Mouse (Mus musculus) limb, embryonic 10.5 days (tissue): ENCODE data around the gene Pde10a. TPM values are rescaled to one million over a fixed set of nuclear protein-coding genes. Genes with fewer than 3 reads are reported as not detected.

ENCODE experiments used
- DNase-seq: peaks from one replicate; pipeline ENCODE4 v3.0.0-alpha.2; 2017; ENCODE audit warnings: low spot score
- H3K27ac ChIP-seq: fragments of 300-500 bp; sonication (generic); 2 replicates; pipeline ENCODE4 v1.5.1; 2016; ENCODE audit warnings: mild to moderate bottlenecking
- H3K27me3 ChIP-seq: fragments of 300-500 bp; sonication (generic); 2 replicates; pipeline ENCODE4 v1.6.1; 2016; ENCODE audit warnings: low read depth, mild to moderate bottlenecking; ENCODE audit not compliant: poor library complexity, severe bottlenecking
- H3K36me3 ChIP-seq: fragments of 300-500 bp; sonication (generic); 2 replicates; pipeline ENCODE4 v1.6.1; 2016; ENCODE audit warnings: mild to moderate bottlenecking, moderate library complexity
- H3K4me1 ChIP-seq: fragments of 300-500 bp; sonication (generic); 2 replicates; pipeline ENCODE4 v1.6.1; 2016
- H3K4me3 ChIP-seq: fragments of 300-500 bp; sonication (generic); 2 replicates; pipeline ENCODE4 v1.5.1; 2016; ENCODE audit warnings: mild to moderate bottlenecking, moderate library complexity
- H3K9me3 ChIP-seq: fragments of 300-500 bp; sonication (generic); replicated peaks from 2 replicates; pipeline ENCODE4 v1.6.1; 2016; ENCODE audit warnings: mild to moderate bottlenecking
- WGBS: fragments of 180-500 bp; shearing (Covaris S2); methylation state at CpG from one replicate; pipeline ENCODE4 v1.1.7; 2016; 5-methylcytosine and 5-hydroxymethylcytosine counted together
- polyA plus RNA-seq: library from polyadenylated mRNA; unstranded; fragments of >200 nt; fragmentation: Nextera tagmentation; extraction: Ambion mirVana; gene quantifications from 2 replicates; pipeline ENCODE4 v1.2.1, GENCODE M21; 2016

The Pde10a gene
- polyA plus RNA-seq, 1 experiment from 2014 or later = 1.6 TPM

DNA sequence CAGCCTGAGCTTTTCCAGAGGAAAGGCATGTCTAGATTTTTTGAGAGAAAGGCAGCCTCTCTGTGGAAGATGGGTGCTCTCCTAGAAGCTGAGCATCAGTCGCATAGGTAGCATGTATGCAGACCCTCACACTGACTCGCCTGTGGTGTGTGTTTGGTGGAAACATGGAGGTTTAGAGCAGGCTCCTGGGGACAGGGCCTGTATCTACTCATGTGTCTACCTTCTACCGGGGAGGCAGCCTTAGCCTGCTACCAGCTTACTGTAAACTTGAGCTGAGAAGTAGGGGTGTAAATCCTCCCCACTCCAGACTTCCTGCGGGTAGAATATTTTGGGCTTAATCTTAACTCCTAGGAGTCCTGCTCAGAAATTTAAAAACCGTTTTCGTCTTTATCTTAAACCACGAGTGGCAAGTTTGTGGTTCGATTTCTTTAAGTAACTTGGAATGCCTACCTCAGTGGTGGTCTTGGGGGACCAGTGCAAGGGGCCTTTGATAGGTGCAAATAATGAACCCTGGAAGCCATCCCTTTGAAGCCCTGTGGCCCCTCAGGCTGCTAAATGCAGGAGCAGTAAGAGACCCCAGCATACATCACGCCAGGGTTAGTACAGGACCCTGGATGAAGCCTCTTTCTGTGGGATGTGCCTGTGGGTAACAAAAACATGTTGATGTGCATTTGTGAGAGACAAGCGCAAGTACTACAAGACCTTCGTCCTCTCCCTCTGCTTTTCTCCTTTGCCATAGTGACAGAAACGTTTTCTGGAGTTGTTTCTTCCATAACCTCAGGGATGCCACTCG is 367.2 kb downstream of the Pde10a start:
- Histone ChIP-seq H3K27ac (no peak overlapping the region), H3K9me3 (no peaks in the 10 kb centered on the region), H3K4me3 (no peak overlapping the region), H3K27me3 (no peaks in the 10 kb centered on the region), H3K4me1 (peaks cover 10% of the 10 kb centered on the region; the same call in 1 of the 2 replicates), H3K36me3 (no peaks in the 10 kb centered on the region)
- WGBS = 84% methylated on average over 13 of the region's 13 CpGs
- no peak for DNase-seq

DNA sequence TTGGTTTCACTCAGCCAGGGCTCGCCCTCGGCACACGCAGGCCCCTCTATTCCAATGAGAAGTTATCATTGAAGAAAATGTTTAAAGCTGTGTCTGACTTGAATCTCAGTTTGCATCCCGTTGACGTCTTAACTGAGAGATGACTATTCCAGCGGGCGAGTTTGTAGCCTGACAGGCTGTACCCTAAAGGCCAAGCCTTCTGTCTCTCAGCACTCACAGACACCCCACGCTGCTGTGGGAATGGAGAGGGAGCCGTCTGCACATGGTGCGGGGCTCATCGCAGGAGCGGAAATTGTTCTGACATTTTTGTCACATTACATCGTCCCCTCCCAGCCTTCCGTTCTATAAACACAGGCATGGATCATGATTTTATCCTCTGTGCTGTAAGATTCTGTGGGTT is 370.8 kb downstream of the Pde10a start:
- no peak for DNase-seq
- no peak overlapping the region for H3K4me3 ChIP-seq
- no peaks in the 10 kb centered on the region for H3K27me3 ChIP-seq
- no peak overlapping the region for H3K27ac ChIP-seq
- H3K9me3 ChIP-seq = no peaks in the 10 kb centered on the region
- WGBS = 92% methylated on average over 14 of the region's 14 CpGs
- H3K4me1 ChIP-seq = peaks cover 7% of the 10 kb centered on the region; the same call in 1 of the 2 replicates
- no peaks in the 10 kb centered on the region for H3K36me3 ChIP-seq

DNA sequence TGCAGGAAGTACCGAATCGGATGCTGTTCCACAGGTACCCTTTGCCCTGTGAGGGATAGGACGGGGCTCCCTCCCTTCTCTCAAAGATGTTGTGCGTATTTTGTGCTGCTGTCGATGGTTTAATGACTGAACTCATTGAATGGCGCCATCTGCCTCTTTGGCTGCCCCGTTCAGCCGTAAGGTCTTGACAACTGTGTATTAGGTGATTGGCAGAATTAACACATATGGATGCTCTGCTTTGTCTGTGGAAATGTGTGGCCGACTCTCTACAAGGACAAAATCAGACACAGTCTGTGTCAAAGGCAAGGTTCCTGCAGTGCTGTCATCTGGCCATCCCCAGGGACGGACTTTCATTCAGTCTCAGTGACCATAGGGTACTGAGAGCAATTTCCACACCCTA is 372.6 kb downstream of the Pde10a start:
- Histone ChIP-seq H3K4me3 (no peak overlapping the region), H3K9me3 (no peaks in the 10 kb centered on the region), H3K27ac (no peak overlapping the region), H3K36me3 (no peaks in the 10 kb centered on the region), H3K27me3 (no peaks in the 10 kb centered on the region), H3K4me1 (peaks cover 7% of the 10 kb centered on the region; the same call in 1 of the 2 replicates)
- WGBS = 83% methylated on average over 10 of the region's 10 CpGs
- no peak for DNase-seq

DNA sequence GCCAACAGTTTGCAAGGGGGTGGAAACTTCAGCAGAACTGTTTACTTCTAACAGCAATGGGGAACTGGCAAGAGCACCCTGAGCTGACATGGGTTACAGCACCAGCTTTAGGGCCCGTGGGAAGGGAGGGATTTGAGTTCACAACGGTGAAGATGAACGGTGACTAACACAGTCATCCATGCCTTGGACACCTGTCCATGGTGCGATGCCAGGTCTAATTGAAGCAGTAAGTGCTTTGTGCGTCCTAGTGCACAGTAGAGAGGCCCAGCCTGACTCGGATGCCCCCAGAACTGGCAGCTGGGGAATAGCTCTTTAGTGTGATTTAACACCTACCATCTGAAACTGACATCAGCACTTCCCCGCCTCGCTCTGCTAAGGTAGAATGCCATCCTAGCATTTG is 373.0 kb downstream of the Pde10a start:
- no peaks in the 10 kb centered on the region for H3K27me3 ChIP-seq
- no peaks in the 10 kb centered on the region for H3K36me3 ChIP-seq
- H3K27ac ChIP-seq = no peak overlapping the region
- no peaks in the 10 kb centered on the region for H3K9me3 ChIP-seq
- 82% methylated on average over 8 of the region's 8 CpGs for WGBS
- H3K4me3 ChIP-seq = no peak overlapping the region
- H3K4me1 ChIP-seq = peaks cover 4% of the 10 kb centered on the region; the same call in 1 of the 2 replicates
- no peak for DNase-seq

GRCm38 (mm10) chr17:8899212-8899611 is 374.0 kb downstream of the Pde10a start:
- no peaks in the 10 kb centered on the region for H3K36me3 ChIP-seq
- H3K4me3 ChIP-seq = no peak overlapping the region
- WGBS = 91% methylated on average over 7 of the region's 7 CpGs
- H3K27me3 ChIP-seq = no peaks in the 10 kb centered on the region
- H3K9me3 ChIP-seq = no peaks in the 10 kb centered on the region
- DNase-seq = no peak
- no peak overlapping the region for H3K27ac ChIP-seq
- no peaks in the 10 kb centered on the region for H3K4me1 ChIP-seq

- WGBS = 90% methylated on average over 5 of the region's 5 CpGs
- H3K4me3 ChIP-seq = no peak overlapping the region
- H3K36me3 ChIP-seq = no peaks in the 10 kb centered on the region
- no peaks in the 10 kb centered on the region for H3K27me3 ChIP-seq
- H3K9me3 ChIP-seq = no peaks in the 10 kb centered on the region
- no peaks in the 10 kb centered on the region for H3K4me1 ChIP-seq
- no peak overlapping the region for H3K27ac ChIP-seq
- no peak for DNase-seq
These were observed 378.5 kb downstream of the Pde10a start for GRCm38 (mm10) chr17:8903555-8904283.

DNA sequence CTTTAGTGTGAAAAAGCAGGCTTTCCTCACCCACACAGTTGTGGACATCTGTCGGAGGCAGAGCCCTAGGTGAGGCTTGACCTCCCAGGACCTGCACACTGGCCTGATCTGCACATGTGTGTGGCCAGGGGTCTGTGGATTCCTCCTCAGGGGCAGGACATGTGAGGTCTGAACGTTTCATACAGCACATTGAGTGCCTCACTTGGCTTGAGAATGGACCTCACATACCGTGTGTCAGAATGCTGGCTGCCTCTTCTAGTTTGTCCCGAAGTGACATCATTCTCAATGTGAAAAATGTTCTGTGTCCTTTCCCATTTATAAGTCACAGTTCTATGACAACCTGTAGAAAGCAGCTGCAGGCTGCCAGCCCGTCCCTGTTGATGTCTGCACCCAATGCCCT is 385.4 kb downstream of the Pde10a start:
- H3K4me1 ChIP-seq = no peaks in the 10 kb centered on the region
- no peak overlapping the region for H3K27ac ChIP-seq
- H3K27me3 ChIP-seq = no peaks in the 10 kb centered on the region
- no peaks in the 10 kb centered on the region for H3K9me3 ChIP-seq
- no peaks in the 10 kb centered on the region for H3K36me3 ChIP-seq
- no peak overlapping the region for H3K4me3 ChIP-seq
- WGBS = 69% methylated on average over 5 of the region's 5 CpGs
- no peak for DNase-seq

GRCm38 (mm10) chr17:8912933-8913332 is 387.8 kb downstream of the Pde10a start:
- WGBS = 94% methylated on average over 3 of the region's 3 CpGs
- no peak overlapping the region for H3K27ac ChIP-seq
- H3K36me3 ChIP-seq = no peaks in the 10 kb centered on the region
- DNase-seq = no peak
- H3K4me1 ChIP-seq = no peaks in the 10 kb centered on the region
- no peaks in the 10 kb centered on the region for H3K9me3 ChIP-seq
- no peak overlapping the region for H3K4me3 ChIP-seq
- H3K27me3 ChIP-seq = no peaks in the 10 kb centered on the region

DNA sequence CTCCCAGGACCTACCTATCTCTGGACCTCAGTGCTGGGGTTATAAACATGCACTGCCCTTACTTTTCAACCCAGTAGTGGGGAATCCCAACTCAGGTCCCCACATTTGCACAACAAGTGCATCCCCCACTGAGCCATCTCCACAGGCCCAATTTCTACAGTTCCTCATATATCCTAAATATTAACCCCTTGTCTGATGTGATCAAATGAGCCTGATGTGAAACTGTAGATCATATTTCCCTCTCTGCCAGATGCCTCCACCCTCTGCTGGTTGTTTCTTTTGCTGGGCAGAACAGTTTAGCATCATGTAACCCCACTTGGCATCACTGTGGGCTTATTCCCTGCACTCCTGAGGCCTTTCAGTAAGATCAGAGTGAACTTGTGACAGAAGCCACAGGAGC is 390.5 kb downstream of the Pde10a start:
- no peaks in the 10 kb centered on the region for H3K36me3 ChIP-seq
- H3K4me1 ChIP-seq = no peaks in the 10 kb centered on the region
- no peak overlapping the region for H3K27ac ChIP-seq
- no peaks in the 10 kb centered on the region for H3K9me3 ChIP-seq
- DNase-seq = no peak
- no peak overlapping the region for H3K4me3 ChIP-seq
- no peaks in the 10 kb centered on the region for H3K27me3 ChIP-seq

GRCm38 (mm10) chr17:8923074-8923473 is 397.9 kb downstream of the Pde10a start:
- Histone ChIP-seq H3K27ac (no peak overlapping the region), H3K36me3 (no peaks in the 10 kb centered on the region), H3K27me3 (no peaks in the 10 kb centered on the region), H3K4me3 (no peak overlapping the region), H3K9me3 (no peaks in the 10 kb centered on the region), H3K4me1 (peaks cover 19% of the 10 kb centered on the region; the same call in 1 of the 2 replicates)
- 50% methylated on average over 4 of the region's 4 CpGs for WGBS
- no peak for DNase-seq

GRCm38 (mm10) chr17:8923727-8924126 is 398.6 kb downstream of the Pde10a start:
- 40% methylated on average over 8 of the region's 8 CpGs for whole genome bisulfite sequencing
- Histone ChIP-seq H3K9me3 (no peaks in the 10 kb centered on the region), H3K27ac (no peak overlapping the region), H3K36me3 (no peaks in the 10 kb centered on the region), H3K4me1 (peaks cover 19% of the 10 kb centered on the region; the same call in 1 of the 2 replicates), H3K4me3 (no peak overlapping the region), H3K27me3 (no peaks in the 10 kb centered on the region)
- no peak for DNase-seq

DNA sequence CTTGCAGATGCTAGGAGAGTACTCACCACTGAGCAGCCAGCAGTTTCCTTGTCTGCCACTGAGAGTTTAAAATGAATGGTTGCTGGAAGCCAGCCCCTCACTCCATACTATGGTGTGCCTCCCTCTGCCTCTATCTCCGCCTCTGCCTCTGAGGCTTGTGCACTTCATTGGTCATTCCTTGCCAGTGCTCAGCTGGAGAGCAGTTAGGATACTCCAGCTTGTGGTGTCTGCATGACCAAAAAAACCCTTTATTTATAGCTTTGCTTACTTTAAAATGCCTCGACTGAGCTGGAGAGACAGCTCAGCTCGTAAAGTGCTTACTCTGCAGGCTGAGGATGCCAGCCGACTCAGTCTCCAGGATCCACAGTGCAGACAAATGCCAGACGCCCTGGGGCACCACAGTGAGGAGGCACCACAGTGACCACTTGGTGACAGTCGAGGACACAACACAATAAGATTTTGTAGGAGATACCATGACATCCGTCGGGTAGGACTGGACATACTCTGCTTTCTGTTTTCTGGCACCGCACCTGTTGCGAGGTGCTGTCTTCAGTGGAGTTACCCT is 400.7 kb downstream of the Pde10a start:
- H3K27me3 ChIP-seq = no peaks in the 10 kb centered on the region
- peaks cover 19% of the 10 kb centered on the region; the same call in 1 of the 2 replicates for H3K4me1 ChIP-seq
- H3K4me3 ChIP-seq = no peak overlapping the region
- WGBS = 59% methylated on average over 10 of the region's 10 CpGs
- no peak overlapping the region for H3K27ac ChIP-seq
- H3K9me3 ChIP-seq = no peaks in the 10 kb centered on the region
- DNase-seq = no peak
- no peaks in the 10 kb centered on the region for H3K36me3 ChIP-seq

- WGBS = 67% methylated on average over 2 of the region's 2 CpGs
- H3K27me3 ChIP-seq = no peaks in the 10 kb centered on the region
- H3K4me1 ChIP-seq = peaks cover 14% of the 10 kb centered on the region; the same call in 1 of the 2 replicates
- no peak overlapping the region for H3K4me3 ChIP-seq
- no peak overlapping the region for H3K27ac ChIP-seq
- no peak for DNase-seq
- no peaks in the 10 kb centered on the region for H3K9me3 ChIP-seq
- no peaks in the 10 kb centered on the region for H3K36me3 ChIP-seq
These were observed 403.4 kb downstream of the Pde10a start for GRCm38 (mm10) chr17:8928560-8928959.
